Mouse (Mus musculus) forebrain, embryonic 12.5 days (tissue): Measurements from ENCODE around the gene Tssk6. TPM values are rescaled to one million over a fixed set of nuclear protein-coding genes. Genes with fewer than 3 reads are reported as not detected.
"Not testable (repeated sequence)": the region's sequence is repeated elsewhere in the genome, so short reads cannot be mapped to it uniquely, and the experiment has no call there.

Experiments
- ATAC-seq: fragments of 200-750 bp; cut with Nextera tagmentation; 2 replicates; pipeline ENCODE4 v1.8.0; 2017; ENCODE audit warnings: moderate TSS enrichment; ENCODE audit not compliant: low FRiP score
- H3K27ac ChIP-seq: fragments of 300-500 bp; sonication (generic); 2 replicates; pipeline ENCODE4 v1.5.1; 2016; ENCODE audit warnings: mild to moderate bottlenecking
- H3K27me3 ChIP-seq: fragments of 300-500 bp; sonication (generic); 2 replicates; pipeline ENCODE4 v1.6.1; 2016; ENCODE audit warnings: mild to moderate bottlenecking
- H3K36me3 ChIP-seq: fragments of 300-500 bp; sonication (generic); replicated peaks from 2 replicates; pipeline ENCODE4 v1.6.1; 2016; ENCODE audit warnings: mild to moderate bottlenecking
- H3K4me1 ChIP-seq: fragments of 300-500 bp; sonication (generic); 2 replicates; pipeline ENCODE4 v1.6.1; 2016
- H3K4me2 ChIP-seq: fragments of 300-500 bp; sonication (generic); 2 replicates; pipeline ENCODE4 v1.6.1; 2016; ENCODE audit warnings: mild to moderate bottlenecking, moderate library complexity
- H3K4me3 ChIP-seq: fragments of 300-500 bp; sonication (generic); replicated peaks from 2 replicates; pipeline ENCODE4 v1.5.1; 2016; ENCODE audit warnings: mild to moderate bottlenecking
- H3K9ac ChIP-seq: fragments of 300-500 bp; sonication (generic); 2 replicates; pipeline ENCODE4 v1.6.1; 2016; ENCODE audit warnings: mild to moderate bottlenecking
- H3K9me3 ChIP-seq: fragments of 300-500 bp; sonication (generic); 2 replicates; pipeline ENCODE4 v1.6.1; 2016
- WGBS: fragments of 180-500 bp; shearing (Covaris S2); methylation state at CpG from one replicate; pipeline ENCODE4 v1.1.7; 2016; 5-methylcytosine and 5-hydroxymethylcytosine counted together
- polyA plus RNA-seq: library from polyadenylated mRNA; unstranded; fragments of >200 nt; fragmentation: Nextera tagmentation; extraction: Ambion mirVana; gene quantifications from 2 replicates; pipeline ENCODE4 v1.2.1, GENCODE M21; 2016

The Tssk6 gene
- polyA plus RNA-seq, 1 experiment from 2014 or later: 4.3 TPM

- no peaks in the 10 kb centered on the region for H3K9me3 ChIP-seq
- ATAC-seq: no peak
- WGBS: 82% methylated on average over 2 of the region's 2 CpGs
Measured at GRCm38 (mm10) chr8:69933811-69934210, 31.8 kb downstream of the Tssk6 start.

GRCm38 (mm10) chr8:69934582-69934981, 32.6 kb downstream of the Tssk6 start:
- no peak overlapping the region for H3K4me2 ChIP-seq
- no peak overlapping the region for H3K4me3 ChIP-seq
- peaks cover 24% of the 10 kb centered on the region for H3K36me3 ChIP-seq
- no peaks in the 10 kb centered on the region for H3K9me3 ChIP-seq
- H3K4me1 ChIP-seq: peaks cover 15% of the 10 kb centered on the region
- H3K27me3 ChIP-seq: no peaks in the 10 kb centered on the region
- H3K27ac ChIP-seq: no peak overlapping the region
- no peak overlapping the region for H3K9ac ChIP-seq
- 92% methylated on average over 5 of the region's 5 CpGs for WGBS
- ATAC-seq: no peak

More at GRCm38 (mm10) chr8:69933811-69934210, 31.8 kb downstream of the Tssk6 start:
- Histone ChIP-seq H3K9ac (no peak overlapping the region), H3K4me3 (no peak overlapping the region), H3K27me3 (no peaks in the 10 kb centered on the region), H3K4me2 (no peak overlapping the region), H3K27ac (no peak overlapping the region), H3K36me3 (peaks cover 24% of the 10 kb centered on the region), H3K4me1 (peaks cover 15% of the 10 kb centered on the region)

- Histone ChIP-seq H3K27me3 (no peaks in the 10 kb centered on the region), H3K27ac (no peak overlapping the region), H3K4me2 (no peak overlapping the region), H3K9ac (no peak overlapping the region), H3K9me3 (no peaks in the 10 kb centered on the region), H3K36me3 (peaks cover 24% of the 10 kb centered on the region), H3K4me3 (no peak overlapping the region), H3K4me1 (peaks cover 15% of the 10 kb centered on the region)
- ATAC-seq: no peak
- 91% methylated on average over 3 of the region's 3 CpGs for WGBS
Measured at GRCm38 (mm10) chr8:69935431-69935830, 33.4 kb downstream of the Tssk6 start.

GRCm38 (mm10) chr8:69936050-69936794, 34.2 kb downstream of the Tssk6 start:
- Histone ChIP-seq H3K4me3 (no peak overlapping the region), H3K9ac (no peak overlapping the region), H3K4me2 (no peak overlapping the region), H3K9me3 (no peaks in the 10 kb centered on the region), H3K36me3 (peaks cover 24% of the 10 kb centered on the region), H3K27ac (peak overlapping the region; percentile 71), H3K27me3 (no peaks in the 10 kb centered on the region), H3K4me1 (peaks cover 15% of the 10 kb centered on the region)
- peak; percentile 81 for ATAC-seq
- 65% methylated on average over 7 of the region's 7 CpGs for WGBS

- Histone ChIP-seq H3K9ac (no peak overlapping the region), H3K27ac (no peak overlapping the region), H3K4me1 (peaks cover 15% of the 10 kb centered on the region), H3K36me3 (peaks cover 24% of the 10 kb centered on the region), H3K9me3 (no peaks in the 10 kb centered on the region), H3K4me3 (no peak overlapping the region), H3K4me2 (no peak overlapping the region), H3K27me3 (no peaks in the 10 kb centered on the region)
- ATAC-seq: no peak
- 93% methylated on average over 3 of the region's 3 CpGs for WGBS
Measured at GRCm38 (mm10) chr8:69937466-69937865, 35.5 kb downstream of the Tssk6 start.

GRCm38 (mm10) chr8:69938245-69938982, 36.4 kb downstream of the Tssk6 start:
- Histone ChIP-seq H3K27me3 (no peaks in the 10 kb centered on the region), H3K4me2 (no peak overlapping the region), H3K9ac (no peak overlapping the region), H3K4me1 (peaks cover 15% of the 10 kb centered on the region), H3K9me3 (no peaks in the 10 kb centered on the region), H3K27ac (no peak overlapping the region), H3K4me3 (no peak overlapping the region), H3K36me3 (peaks cover 24% of the 10 kb centered on the region)
- no peak for ATAC-seq
- 96% methylated on average over 6 of the region's 6 CpGs for WGBS

GRCm38 (mm10) chr8:69939633-69940032, 37.6 kb downstream of the Tssk6 start:
- WGBS: 53% methylated on average over 3 of the region's 3 CpGs
- no peak for ATAC-seq
- Histone ChIP-seq H3K36me3 (peaks cover 14% of the 10 kb centered on the region), H3K4me1 (peaks cover 15% of the 10 kb centered on the region), H3K9me3 (no peaks in the 10 kb centered on the region), H3K27ac (no peak overlapping the region), H3K9ac (no peak overlapping the region), H3K4me3 (no peak overlapping the region), H3K27me3 (no peaks in the 10 kb centered on the region), H3K4me2 (no peak overlapping the region)

GRCm38 (mm10) chr8:69940386-69940785, 38.4 kb downstream of the Tssk6 start:
- no peak overlapping the region for H3K27ac ChIP-seq

GRCm38 (mm10) chr8:69942495-69942894, 40.5 kb downstream of the Tssk6 start:
- ATAC-seq, H3K36me3 ChIP-seq, H3K27me3 ChIP-seq, H3K4me2 ChIP-seq, H3K4me3 ChIP-seq, H3K9me3 ChIP-seq, H3K4me1 ChIP-seq, H3K27ac ChIP-seq, H3K9ac ChIP-seq: not testable (repeated sequence)
- 98% methylated on average over 2 of the region's 3 CpGs for WGBS

More at GRCm38 (mm10) chr8:69940386-69940785, 38.4 kb downstream of the Tssk6 start:
- peaks cover 15% of the 10 kb centered on the region for H3K4me1 ChIP-seq
- no peak overlapping the region for H3K9ac ChIP-seq
- H3K4me3 ChIP-seq: no peak overlapping the region
- H3K4me2 ChIP-seq: no peak overlapping the region
- peaks cover 7% of the 10 kb centered on the region for H3K36me3 ChIP-seq
- no peaks in the 10 kb centered on the region for H3K9me3 ChIP-seq
- no peaks in the 10 kb centered on the region for H3K27me3 ChIP-seq
- no peak for ATAC-seq
- WGBS: 90% methylated on average over 2 of the region's 2 CpGs

GRCm38 (mm10) chr8:69950300-69950699, 48.3 kb downstream of the Tssk6 start:
- no peak overlapping the region for H3K27ac ChIP-seq
- H3K4me3 ChIP-seq: no peak overlapping the region
- ATAC-seq: no peak
- H3K4me1 ChIP-seq: peaks cover 3% of the 10 kb centered on the region; the same call in 1 of the 2 replicates
- no peaks in the 10 kb centered on the region for H3K9me3 ChIP-seq
- H3K9ac ChIP-seq: no peak overlapping the region
- H3K36me3 ChIP-seq: peaks cover 16% of the 10 kb centered on the region
- WGBS: 93% methylated on average over 2 of the region's 2 CpGs
- no peak overlapping the region for H3K4me2 ChIP-seq
- H3K27me3 ChIP-seq: no peaks in the 10 kb centered on the region
